Mouse (Mus musculus): Measurements from ENCODE around the gene Gpr108.

Gpr108 gene

GRCm38 (mm10) chr17:57233038-57233437, 15.2 kb downstream of the Gpr108 start:
- no peak for TF ChIP-seq GATA4 (IDR thresholded peaks at IDR 0.05; ENCODE audit: insufficient replicate concordance, low read length)

GRCm38 (mm10) chr17:57232200-57232599, 16.0 kb downstream of the Gpr108 start:
- no peak for TF ChIP-seq GATA4 (IDR thresholded peaks at IDR 0.05; ENCODE audit: insufficient replicate concordance, low read length)

GRCm38 (mm10) chr17:57231321-57231771, 16.9 kb downstream of the Gpr108 start:
- TF ChIP-seq GATA4 (IDR thresholded peaks at IDR 0.05; ENCODE audit: insufficient replicate concordance, low read length) = no peak

- no peak for TF ChIP-seq GATA4 (IDR thresholded peaks at IDR 0.05; ENCODE audit: insufficient replicate concordance, low read length)
These were observed 17.5 kb downstream of the Gpr108 start for GRCm38 (mm10) chr17:57230728-57231125.

GRCm38 (mm10) chr17:57229851-57230727, 18.2 kb downstream of the Gpr108 start:
- no peak for TF ChIP-seq GATA4 (IDR thresholded peaks at IDR 0.05; ENCODE audit: insufficient replicate concordance, low read length)

- no peak for TF ChIP-seq GATA4 (IDR thresholded peaks at IDR 0.05; ENCODE audit: insufficient replicate concordance, low read length)
These were observed 19.4 kb downstream of the Gpr108 start for GRCm38 (mm10) chr17:57228873-57229272.

- TF ChIP-seq GATA4 (IDR thresholded peaks at IDR 0.05; ENCODE audit: insufficient replicate concordance, low read length) = no peak
These were observed 20.2 kb downstream of the Gpr108 start, which contains the start of gene C3 for GRCm38 (mm10) chr17:57228014-57228413. Gene C3, minus strand, starts transcription at chr17:57228136.

- TF ChIP-seq GATA4 (IDR thresholded peaks at IDR 0.05; ENCODE audit: insufficient replicate concordance, low read length) = no peak
These were observed 20.8 kb downstream of the Gpr108 start for GRCm38 (mm10) chr17:57227468-57227867.

GRCm38 (mm10) chr17:57223313-57223712, 24.9 kb downstream of the Gpr108 start:
- no peak for TF ChIP-seq GATA4 (IDR thresholded peaks at IDR 0.05; ENCODE audit: insufficient replicate concordance, low read length)

GRCm38 (mm10) chr17:57221911-57222310, 26.3 kb downstream of the Gpr108 start:
- TF ChIP-seq GATA4 (IDR thresholded peaks at IDR 0.05; ENCODE audit: insufficient replicate concordance, low read length) = no peak

- TF ChIP-seq GATA4 (IDR thresholded peaks at IDR 0.05; ENCODE audit: insufficient replicate concordance, low read length) = no peak
These were observed 28.4 kb downstream of the Gpr108 start for GRCm38 (mm10) chr17:57219884-57220207.

- no peak for TF ChIP-seq GATA4 (IDR thresholded peaks at IDR 0.05; ENCODE audit: insufficient replicate concordance, low read length)
These were observed 28.9 kb downstream of the Gpr108 start for GRCm38 (mm10) chr17:57219167-57219883.

- TF ChIP-seq GATA4 (IDR thresholded peaks at IDR 0.05; ENCODE audit: insufficient replicate concordance, low read length) = no peak
These were observed 29.8 kb downstream of the Gpr108 start for GRCm38 (mm10) chr17:57218335-57218900.

GRCm38 (mm10) chr17:57214676-57215387, 33.4 kb downstream of the Gpr108 start:
- TF ChIP-seq GATA4 (IDR thresholded peaks at IDR 0.05; ENCODE audit: insufficient replicate concordance, low read length) = no peak

GRCm38 (mm10) chr17:57211501-57211900, 36.7 kb downstream of the Gpr108 start:
- no peak for TF ChIP-seq GATA4 (IDR thresholded peaks at IDR 0.05; ENCODE audit: insufficient replicate concordance, low read length)

Data from liver, adult (tissue).